Mouse (Mus musculus) heart, embryonic 11.5 days (tissue): ENCODE measurements at regions not wholly inside any gene's neighbourhood (a gene's known extent, or its start where the extent isn't known, plus 50 kb on each side); places are given as distances from the start of the nearest gene placed in this dataset.

Experiments
- ATAC-seq: fragments of 200-750 bp; cut with Nextera tagmentation; replicated peaks from 2 replicates; pipeline ENCODE4 v1.8.0; 2017; ENCODE audit warnings: moderate library complexity; ENCODE audit not compliant: insufficient number of reproducible peaks, low FRiP score, low TSS enrichment
- H3K27ac ChIP-seq: fragments of 300-500 bp; sonication (generic); 2 replicates; pipeline ENCODE4 v1.5.1; 2014; ENCODE audit warnings: mild to moderate bottlenecking, low read depth, low read length
- H3K27me3 ChIP-seq: fragments of 300-500 bp; sonication (generic); 2 replicates; pipeline ENCODE4 v1.6.1; 2014; ENCODE audit warnings: mild to moderate bottlenecking, low read length, mixed read lengths; ENCODE audit not compliant: control insufficient read depth, insufficient read depth
- H3K36me3 ChIP-seq: fragments of 300-500 bp; sonication (generic); 2 replicates; pipeline ENCODE4 v1.6.1; 2014; ENCODE audit warnings: mild to moderate bottlenecking, low read length, moderate library complexity, mixed read lengths; ENCODE audit not compliant: control insufficient read depth, insufficient read depth
- H3K4me1 ChIP-seq: fragments of 300-500 bp; sonication (generic); 2 replicates; pipeline ENCODE4 v1.6.1; 2014; ENCODE audit warnings: low read length; ENCODE audit not compliant: control insufficient read depth, insufficient read depth
- H3K4me2 ChIP-seq: fragments of 300-500 bp; sonication (generic); 2 replicates; pipeline ENCODE4 v1.6.1; 2014; ENCODE audit warnings: mild to moderate bottlenecking, moderate library complexity
- H3K4me3 ChIP-seq: fragments of 300-500 bp; sonication (generic); 2 replicates; pipeline ENCODE4 v1.5.1; 2014; ENCODE audit warnings: low read depth, low read length
- H3K9ac ChIP-seq: fragments of 300-500 bp; sonication (generic); 2 replicates; pipeline ENCODE4 v1.6.1; 2014; ENCODE audit warnings: mild to moderate bottlenecking, low read depth, low read length, moderate library complexity
- H3K9me3 ChIP-seq: fragments of 300-500 bp; sonication (generic); replicated peaks from 2 replicates; pipeline ENCODE4 v1.6.1; 2016; ENCODE audit warnings: low read length; ENCODE audit not compliant: control insufficient read depth
- WGBS: fragments of 180-500 bp; shearing (Covaris S2); extraction: QIAGEN DNeasy Blood & Tissue Kit; methylation state at CpG from one replicate; pipeline ENCODE4 v1.1.7; 2014; ENCODE audit not compliant: insufficient replicate concordance; 5-methylcytosine and 5-hydroxymethylcytosine counted together

- no peak overlapping the region for H3K9ac ChIP-seq
- no peak for ATAC-seq
- WGBS = 9% methylated on average over 17 of the region's 17 CpGs
Observed at GRCm38 (mm10) chr6:51179741-51180537, 252.5 kb upstream of the Nfe2l3 start.

GRCm38 (mm10) chr6:51180881-51181875, 251.3 kb upstream of the Nfe2l3 start:
- Histone ChIP-seq H3K4me3 (no peak overlapping the region), H3K36me3 (no peaks in the 10 kb centered on the region), H3K9ac (no peak overlapping the region), H3K9me3 (no peaks in the 10 kb centered on the region), H3K27me3 (peaks cover 55% of the 10 kb centered on the region), H3K4me2 (no peak overlapping the region), H3K4me1 (no peaks in the 10 kb centered on the region), H3K27ac (no peak overlapping the region)
- ATAC-seq = no peak
- WGBS = 6% methylated on average over 11 of the region's 11 CpGs

More at GRCm38 (mm10) chr6:51179741-51180537, 252.5 kb upstream of the Nfe2l3 start:
- Histone ChIP-seq H3K27me3 (peaks cover 52% of the 10 kb centered on the region), H3K4me2 (no peak overlapping the region), H3K4me3 (no peak overlapping the region), H3K4me1 (no peaks in the 10 kb centered on the region), H3K36me3 (no peaks in the 10 kb centered on the region), H3K27ac (no peak overlapping the region), H3K9me3 (no peaks in the 10 kb centered on the region)

DNA sequence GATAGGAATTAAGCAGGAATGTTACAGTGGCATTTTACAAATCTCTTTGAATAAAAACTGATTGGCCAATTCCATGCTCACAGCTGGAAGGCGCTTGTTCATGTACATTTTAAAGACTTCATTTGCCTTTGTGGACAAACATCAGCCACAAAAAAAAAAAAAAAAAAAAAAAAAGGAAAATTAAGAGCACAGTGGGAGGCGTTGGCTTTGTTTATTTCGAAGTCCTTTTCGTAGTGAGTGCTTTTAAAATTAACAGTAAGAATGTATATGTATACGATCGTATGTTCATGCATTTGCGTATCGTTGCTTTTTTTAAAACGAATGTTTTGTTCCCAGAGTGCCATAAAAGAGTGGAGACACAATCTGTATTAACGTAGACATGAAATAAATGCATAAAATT, 250.6 kb upstream of the Nfe2l3 start:
- Histone ChIP-seq H3K4me1 (no peaks in the 10 kb centered on the region), H3K9me3 (no peaks in the 10 kb centered on the region), H3K4me3 (no peak overlapping the region), H3K4me2 (no peak overlapping the region), H3K9ac (no peak overlapping the region), H3K36me3 (no peaks in the 10 kb centered on the region), H3K27ac (no peak overlapping the region), H3K27me3 (peaks cover 58% of the 10 kb centered on the region)
- ATAC-seq = no peak
- 24% methylated on average over 10 of the region's 10 CpGs for WGBS

GRCm38 (mm10) chr6:51182771-51183284, 249.6 kb upstream of the Nfe2l3 start:
- Histone ChIP-seq H3K4me3 (no peak overlapping the region), H3K27me3 (peaks cover 63% of the 10 kb centered on the region), H3K27ac (no peak overlapping the region), H3K4me1 (no peaks in the 10 kb centered on the region), H3K36me3 (no peaks in the 10 kb centered on the region), H3K9ac (no peak overlapping the region), H3K9me3 (no peaks in the 10 kb centered on the region), H3K4me2 (no peak overlapping the region)
- 5% methylated on average over 5 of the region's 5 CpGs for WGBS
- ATAC-seq = no peak

GRCm38 (mm10) chr6:51183576-51184420, 248.7 kb upstream of the Nfe2l3 start:
- Histone ChIP-seq H3K27me3 (peaks cover 71% of the 10 kb centered on the region), H3K9me3 (no peaks in the 10 kb centered on the region), H3K4me2 (no peak overlapping the region), H3K36me3 (no peaks in the 10 kb centered on the region), H3K4me1 (no peaks in the 10 kb centered on the region), H3K27ac (no peak overlapping the region), H3K9ac (no peak overlapping the region), H3K4me3 (no peak overlapping the region)
- under 1% methylated on average over 21 of the region's 21 CpGs for WGBS
- ATAC-seq = no peak

GRCm38 (mm10) chr6:51184500-51184899, 248.0 kb upstream of the Nfe2l3 start:
- H3K9ac ChIP-seq = no peak overlapping the region
- no peaks in the 10 kb centered on the region for H3K4me1 ChIP-seq
- no peaks in the 10 kb centered on the region for H3K9me3 ChIP-seq
- peaks cover 77% of the 10 kb centered on the region for H3K27me3 ChIP-seq
- no peak overlapping the region for H3K4me3 ChIP-seq
- H3K36me3 ChIP-seq = no peaks in the 10 kb centered on the region
- WGBS = under 1% methylated on average over 3 of the region's 3 CpGs
- no peak for ATAC-seq
- H3K27ac ChIP-seq = no peak overlapping the region
- no peak overlapping the region for H3K4me2 ChIP-seq

- peaks cover 81% of the 10 kb centered on the region for H3K27me3 ChIP-seq
- H3K4me1 ChIP-seq = no peaks in the 10 kb centered on the region
- ATAC-seq = no peak
Observed at GRCm38 (mm10) chr6:51185201-51185600, 247.3 kb upstream of the Nfe2l3 start.

DNA sequence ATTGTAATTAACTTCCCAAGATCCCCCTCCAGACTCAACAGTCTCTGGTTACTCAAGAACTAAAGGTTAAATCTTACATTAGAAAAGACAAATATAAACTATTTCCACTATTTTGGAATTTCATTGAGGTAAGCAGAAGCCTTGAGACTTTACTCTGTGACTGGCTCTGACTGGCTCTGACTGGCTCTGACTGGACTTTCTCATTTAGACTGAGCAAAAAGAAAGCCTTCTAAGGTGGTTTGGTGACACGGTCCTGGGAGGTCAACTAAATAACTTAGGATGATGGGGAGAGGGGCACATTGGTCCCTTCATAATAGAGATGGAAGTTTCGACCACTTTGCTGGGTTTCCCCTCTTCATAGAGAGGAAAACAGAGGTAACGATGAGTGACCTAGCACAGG, 243.3 kb upstream of the Nfe2l3 start:
- no peaks in the 10 kb centered on the region for H3K36me3 ChIP-seq
- H3K9ac ChIP-seq = no peak overlapping the region
- no peak overlapping the region for H3K27ac ChIP-seq
- peaks cover 73% of the 10 kb centered on the region for H3K27me3 ChIP-seq
- H3K4me1 ChIP-seq = no peaks in the 10 kb centered on the region
- H3K9me3 ChIP-seq = no peaks in the 10 kb centered on the region
- H3K4me3 ChIP-seq = no peak overlapping the region
- H3K4me2 ChIP-seq = no peak overlapping the region
- no peak for ATAC-seq
- 78% methylated on average over 3 of the region's 3 CpGs for WGBS

More at GRCm38 (mm10) chr6:51185201-51185600, 247.3 kb upstream of the Nfe2l3 start:
- no peak overlapping the region for H3K4me2 ChIP-seq
- WGBS = 24% methylated on average over 6 of the region's 6 CpGs
- no peak overlapping the region for H3K4me3 ChIP-seq
- H3K27ac ChIP-seq = no peak overlapping the region
- no peaks in the 10 kb centered on the region for H3K9me3 ChIP-seq
- no peak overlapping the region for H3K9ac ChIP-seq
- no peaks in the 10 kb centered on the region for H3K36me3 ChIP-seq
